Mouse (Mus musculus) liver, embryonic 14.5 days (tissue): ENCODE measurements around the gene Ptprb.

ENCODE experiments used
- CTCF ChIP-seq: IDR thresholded peaks from 2 replicates; pipeline ENCODE4 v1.5.1; 2016; ENCODE audit warnings: antibody characterized with exemption, low read depth, control low read depth
- EP300 ChIP-seq: IDR thresholded peaks from 2 replicates; pipeline ENCODE4 v1.6.1; 2016; ENCODE audit warnings: antibody characterized with exemption, low read depth

- TF ChIP-seq CTCF = no peak
- no peak for TF ChIP-seq EP300
These were observed 129.7 kb downstream of the Ptprb start for GRCm38 (mm10) chr10:116405011-116405410.
